Mouse (Mus musculus) kidney, postnatal 10 days (tissue): ENCODE measurements around the gene Brd3.
"Not testable (repeated sequence)": the region's sequence is repeated elsewhere in the genome, so short reads cannot be mapped to it uniquely, and the experiment has no call there.

Source experiments
- DNase-seq: peaks from one replicate; pipeline ENCODE4 v3.0.0; 2021; ENCODE audit warnings: mixed read lengths

Gene Brd3

GRCm38 (mm10) chr2:27510706-27511105 lies 3.2 kb upstream of the Brd3 start:
- DNase-seq = no peak

DNA sequence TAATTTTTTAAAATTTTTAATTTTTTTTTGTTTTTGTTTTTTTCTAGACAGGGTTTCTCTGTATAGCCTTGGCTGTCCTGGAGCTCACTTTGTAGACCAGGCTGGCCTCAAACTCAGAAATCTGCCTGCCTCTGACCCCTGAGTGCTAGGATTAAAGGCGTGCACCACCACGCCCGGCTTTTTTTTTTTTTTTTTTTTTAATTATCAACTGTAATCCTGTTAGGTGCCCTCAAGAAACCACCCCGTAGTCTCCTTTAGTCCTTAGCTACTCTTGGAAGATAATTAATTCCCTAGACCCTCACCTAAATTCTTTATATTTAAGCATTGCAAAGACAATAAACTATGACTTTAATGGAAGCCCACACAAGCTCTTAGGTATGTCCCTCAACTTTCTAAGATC lies 804 bp downstream of the Brd3 start:
- DNase-seq = not testable (repeated sequence)

- peak; percentile 71 for DNase-seq
Measured at GRCm38 (mm10) chr2:27505539-27505938, 1.9 kb downstream of the Brd3 start.

GRCm38 (mm10) chr2:27504113-27504885 lies 3.2 kb downstream of the Brd3 start:
- DNase-seq = peak; percentile 58

GRCm38 (mm10) chr2:27496391-27497028 lies 11.0 kb downstream of the Brd3 start:
- no peak for DNase-seq

DNA sequence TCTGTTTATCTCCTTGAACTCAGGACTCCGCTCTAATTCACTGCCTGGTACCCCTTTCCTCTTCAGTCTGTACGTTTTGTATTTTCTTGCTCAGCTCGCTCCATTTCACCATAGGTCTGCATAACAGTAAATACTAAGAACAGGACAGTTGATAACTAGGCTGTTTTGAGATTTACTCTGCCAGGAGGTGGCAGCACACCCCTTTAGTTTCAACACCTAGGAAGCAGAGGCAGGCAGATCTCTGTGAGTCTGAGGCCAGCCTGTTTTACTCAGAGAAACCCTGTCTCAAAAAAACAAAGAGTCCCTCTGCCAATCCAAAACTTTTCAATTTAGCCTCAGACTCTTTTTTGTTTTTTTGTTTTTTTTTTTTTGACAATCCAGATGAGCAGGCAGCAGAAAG lies 13.5 kb downstream of the Brd3 start:
- DNase-seq = no peak

DNA sequence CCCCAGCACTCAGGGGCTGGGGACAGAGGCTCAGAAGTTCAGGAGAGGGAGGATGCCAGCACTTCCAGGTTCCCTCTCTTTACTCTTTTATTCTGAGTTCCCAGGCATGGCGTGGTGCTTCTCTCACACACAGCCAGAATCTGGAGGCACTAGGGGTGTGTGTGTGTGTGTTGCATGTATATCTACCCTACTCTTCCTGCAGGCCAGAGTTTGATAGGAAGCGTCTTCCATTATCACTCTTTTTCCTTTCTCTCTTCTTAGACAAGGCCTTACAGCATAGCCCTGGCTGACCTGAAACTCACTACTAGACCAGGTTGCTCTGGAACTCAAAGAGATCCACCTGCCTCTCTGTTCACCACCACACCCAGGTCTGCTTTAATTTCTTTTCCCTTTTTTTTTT lies 16.5 kb downstream of the Brd3 start:
- no peak for DNase-seq

- DNase-seq = no peak
Measured at GRCm38 (mm10) chr2:27488362-27488761, 19.1 kb downstream of the Brd3 start.

- DNase-seq = no peak
Measured at GRCm38 (mm10) chr2:27487336-27488049, 20.0 kb downstream of the Brd3 start.

GRCm38 (mm10) chr2:27486725-27487124 lies 20.7 kb downstream of the Brd3 start:
- no peak for DNase-seq

- no peak for DNase-seq
Measured at GRCm38 (mm10) chr2:27482265-27482861, 25.1 kb downstream of the Brd3 start.

DNA sequence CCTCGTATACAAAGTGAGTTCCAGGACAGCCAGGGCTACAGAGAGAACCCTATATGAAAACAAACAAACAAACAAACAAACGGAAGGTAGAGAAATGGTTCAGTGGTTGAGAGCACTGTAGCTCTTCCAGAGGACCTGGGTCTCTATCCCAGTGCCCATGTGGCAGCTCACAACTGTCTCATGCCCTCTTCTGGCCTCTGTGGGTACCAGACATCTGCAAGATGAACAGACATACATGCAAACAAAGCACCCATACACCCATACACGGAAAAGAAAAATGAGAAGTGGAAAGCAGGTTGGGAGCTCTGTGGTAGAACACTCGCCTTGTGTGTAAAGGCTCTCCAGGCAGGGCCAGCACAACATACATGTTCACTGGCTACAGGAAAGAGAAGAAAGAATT lies 27.1 kb downstream of the Brd3 start:
- DNase-seq = no peak

DNA sequence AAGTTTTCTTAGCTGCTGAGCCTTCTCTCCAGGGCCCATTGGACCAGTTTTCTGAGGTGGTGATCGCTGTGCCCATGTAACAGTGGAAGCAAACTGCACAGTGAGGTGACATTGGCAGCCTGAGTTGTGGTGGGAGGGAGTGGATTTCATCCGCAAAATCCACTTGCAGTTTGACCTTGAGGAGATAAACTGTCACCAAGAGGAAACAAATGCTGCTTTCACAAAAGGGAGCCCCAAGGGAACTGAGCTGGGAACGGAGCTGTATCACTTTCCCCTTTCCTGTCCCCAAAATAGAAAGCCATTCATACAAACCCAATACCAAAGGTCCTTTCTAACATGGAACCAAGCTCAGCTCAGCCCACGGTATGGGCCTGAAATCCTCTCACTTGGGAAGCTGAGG lies 27.6 kb downstream of the Brd3 start:
- no peak for DNase-seq

- peak; percentile 55 for DNase-seq
Measured at GRCm38 (mm10) chr2:27476303-27477192, 30.9 kb downstream of the Brd3 start.

- DNase-seq = peak; percentile 96
Measured at GRCm38 (mm10) chr2:27475495-27476302, 31.8 kb downstream of the Brd3 start.

DNA sequence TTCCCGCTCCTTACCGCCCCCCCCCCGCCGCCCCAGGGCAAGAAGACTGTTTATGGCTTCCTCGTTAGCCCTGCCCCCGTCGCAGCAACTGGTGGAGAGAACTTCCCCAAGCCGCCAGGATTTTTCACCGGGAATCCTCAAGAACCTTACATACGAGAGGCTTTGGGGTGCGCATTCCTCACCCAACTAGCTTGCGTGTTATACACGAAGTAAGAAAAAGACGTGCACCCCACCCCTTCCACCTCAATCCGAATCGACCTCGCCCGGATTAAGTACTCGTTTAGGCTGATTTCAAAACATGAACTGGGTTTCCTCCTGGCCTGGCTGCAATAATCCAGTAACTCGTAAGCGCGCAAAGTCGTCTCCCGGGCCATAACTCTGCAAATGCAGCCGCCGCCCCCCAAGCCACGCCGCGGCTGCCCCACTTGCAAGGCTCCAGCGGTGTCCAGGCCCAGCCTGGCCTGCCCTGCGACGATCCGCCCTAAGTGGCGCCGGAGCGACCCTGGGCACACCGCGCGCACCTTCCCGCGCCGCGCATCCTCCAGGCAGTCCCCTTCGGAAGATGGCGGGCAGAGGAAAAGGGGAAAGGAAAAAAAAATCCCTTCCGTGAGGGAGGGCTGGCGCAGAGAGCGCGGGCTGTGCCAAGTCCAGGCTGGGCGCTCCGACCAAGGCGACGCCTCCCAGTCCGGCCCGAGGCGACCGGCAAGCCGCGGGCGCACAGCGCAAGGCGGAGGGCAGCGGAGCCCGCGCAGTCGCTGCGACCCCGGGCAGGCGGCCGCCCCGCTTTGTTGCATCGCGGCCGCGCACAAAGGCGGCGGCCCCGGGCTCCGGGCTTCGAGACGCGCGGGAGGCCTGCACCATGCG lies 32.6 kb downstream of the Brd3 start:
- peak; percentile 65 for DNase-seq

- no peak for DNase-seq
Measured at GRCm38 (mm10) chr2:27473911-27474310, 33.6 kb downstream of the Brd3 start.

DNA sequence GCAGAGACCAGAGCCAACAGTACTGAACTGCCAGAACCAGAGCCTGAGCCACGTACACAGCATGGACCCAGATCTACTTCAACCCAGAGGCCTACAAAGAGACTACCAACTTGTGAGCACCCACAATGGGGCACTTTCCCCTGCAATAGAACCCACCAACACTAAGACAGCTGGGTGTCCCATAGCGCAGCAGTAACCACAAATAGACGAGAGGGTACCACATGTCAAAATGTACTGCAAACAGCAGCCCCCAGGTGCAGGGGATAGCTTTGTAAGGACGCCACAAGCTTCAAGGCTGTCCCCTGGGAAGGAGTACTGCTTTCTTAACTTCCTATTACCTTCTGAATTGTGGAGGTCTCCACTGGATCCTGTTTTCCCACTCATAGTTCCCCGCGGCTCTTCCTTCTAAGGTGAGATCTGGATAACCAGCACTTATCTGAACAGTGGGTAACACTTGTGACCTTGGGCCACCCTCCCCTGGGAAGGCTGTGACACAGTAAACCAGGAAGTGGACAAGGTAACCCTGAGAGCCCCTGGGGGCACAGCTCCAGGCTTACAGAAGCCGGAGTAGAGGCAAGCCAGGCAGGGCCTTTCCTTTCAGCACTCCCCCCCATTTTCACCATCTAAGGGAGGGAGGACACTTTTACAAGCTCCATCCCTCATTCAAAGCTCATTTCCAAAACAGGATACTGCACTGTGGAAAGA lies 34.2 kb downstream of the Brd3 start:
- peak; percentile 34 for DNase-seq

- DNase-seq = no peak
Measured at GRCm38 (mm10) chr2:27471170-27471584, 36.3 kb downstream of the Brd3 start.

- no peak for DNase-seq
Measured at GRCm38 (mm10) chr2:27470535-27470934, 36.9 kb downstream of the Brd3 start.
